Mouse (Mus musculus): ENCODE results near the gene Calcoco1.

The Calcoco1 gene

DNA sequence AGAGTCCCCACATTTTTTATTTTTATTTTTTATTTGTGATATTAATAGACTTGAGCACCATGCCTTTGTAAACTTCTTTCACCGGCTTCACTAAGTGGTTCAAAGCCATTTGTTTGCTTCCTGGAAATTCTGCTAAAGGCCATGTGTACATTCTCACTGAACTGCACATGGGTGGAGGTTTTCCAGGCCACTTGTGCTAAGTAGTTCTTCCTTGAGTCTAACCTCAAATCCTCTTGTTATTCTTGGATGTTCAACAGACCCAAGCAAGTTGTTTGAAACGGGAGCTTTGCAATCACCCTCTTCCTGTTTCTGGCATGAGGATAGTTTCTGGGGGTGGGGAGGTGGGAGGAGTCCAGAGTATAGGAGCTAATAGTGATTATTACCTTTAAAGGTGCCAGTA, 16.5 kb upstream of the Calcoco1 start:
- no peak for DNase-seq (ENCODE audit: low read depth, low spot score)

DNA sequence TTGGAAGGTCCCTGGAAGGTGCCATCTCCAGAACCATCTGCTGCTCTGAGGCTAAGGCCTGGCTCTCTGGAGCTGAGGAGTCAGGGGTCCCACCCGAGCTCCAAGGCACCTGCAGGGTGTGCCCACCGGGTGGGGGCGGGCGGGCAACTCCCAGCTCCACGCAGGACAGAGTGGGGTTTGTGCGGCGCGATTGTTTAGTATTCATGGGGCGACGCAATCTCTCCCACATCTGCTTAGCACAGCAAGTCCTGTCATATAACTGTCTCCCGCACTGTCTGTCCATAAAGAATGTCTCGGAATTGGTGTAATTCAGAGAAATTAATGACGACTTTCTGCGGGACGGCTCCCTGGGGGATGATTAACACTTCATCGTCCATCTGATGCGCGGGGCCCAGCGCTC, 15.1 kb upstream of the Calcoco1 start:
- no peak for DNase-seq (ENCODE audit: low read depth, low spot score)

DNA sequence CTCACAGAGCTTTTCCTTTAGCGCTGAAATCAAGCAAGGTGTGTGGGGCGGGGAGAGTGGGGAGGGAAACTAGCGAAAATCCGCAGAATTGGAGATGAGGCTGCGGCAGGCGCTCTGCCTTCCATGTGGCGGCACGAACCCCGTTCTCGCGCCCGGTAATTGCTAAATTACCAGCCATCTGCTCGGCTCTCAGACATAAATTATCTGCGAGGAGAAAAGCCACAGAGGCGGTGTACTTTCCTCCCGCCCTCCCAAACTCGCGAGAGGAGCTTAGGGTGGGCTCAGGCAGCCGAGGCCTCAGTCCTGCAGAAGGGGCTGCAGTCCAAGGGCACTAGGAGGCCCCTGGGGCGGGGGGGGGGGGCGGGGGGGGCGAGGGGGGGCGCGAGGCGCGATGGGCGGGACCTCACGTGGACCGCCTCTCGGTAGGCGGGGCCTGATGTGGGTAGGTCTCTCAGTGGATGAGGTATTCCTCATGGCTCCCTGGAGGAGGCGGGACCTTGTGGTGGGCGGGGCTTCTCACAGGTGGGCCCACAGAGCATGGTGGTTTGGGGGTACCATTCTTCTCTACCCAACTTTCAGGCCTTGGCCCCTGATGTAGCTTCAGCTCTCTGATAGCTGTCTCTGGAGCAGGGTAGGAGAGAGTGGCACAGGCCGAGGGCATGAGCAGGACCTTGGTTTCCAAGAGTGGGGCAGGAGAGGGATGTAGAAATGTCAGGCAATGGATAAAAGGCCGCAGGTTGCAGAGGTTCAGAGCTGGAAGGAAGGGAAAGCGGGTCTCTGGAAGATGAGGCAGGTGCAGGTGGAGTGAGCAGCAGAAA, 14.4 kb upstream of the Calcoco1 start:
- peak; percentile 35 for DNase-seq (ENCODE audit: low read depth, low spot score)

DNA sequence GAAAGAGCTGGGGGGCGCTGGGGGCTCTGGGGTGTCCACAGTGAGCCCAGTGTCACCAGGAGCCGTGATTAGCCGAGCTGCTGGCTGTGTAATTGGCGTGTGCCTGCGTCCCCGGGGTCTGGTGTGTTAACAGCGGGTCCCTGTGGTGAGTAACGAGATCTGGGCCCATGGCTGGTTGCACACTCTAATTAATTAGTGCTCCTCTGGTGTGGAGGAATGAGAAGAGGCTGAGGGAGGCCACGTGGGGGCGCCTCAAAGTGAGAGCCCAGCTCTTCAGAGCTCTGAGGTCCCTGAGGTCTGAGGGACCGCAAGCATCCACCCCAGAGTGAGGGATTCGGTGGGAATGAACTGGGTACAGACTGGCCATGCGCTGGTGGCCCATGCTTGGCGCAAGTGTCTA, 13.1 kb upstream of the Calcoco1 start:
- peak; percentile 45 for DNase-seq (ENCODE audit: low read depth, low spot score)

DNA sequence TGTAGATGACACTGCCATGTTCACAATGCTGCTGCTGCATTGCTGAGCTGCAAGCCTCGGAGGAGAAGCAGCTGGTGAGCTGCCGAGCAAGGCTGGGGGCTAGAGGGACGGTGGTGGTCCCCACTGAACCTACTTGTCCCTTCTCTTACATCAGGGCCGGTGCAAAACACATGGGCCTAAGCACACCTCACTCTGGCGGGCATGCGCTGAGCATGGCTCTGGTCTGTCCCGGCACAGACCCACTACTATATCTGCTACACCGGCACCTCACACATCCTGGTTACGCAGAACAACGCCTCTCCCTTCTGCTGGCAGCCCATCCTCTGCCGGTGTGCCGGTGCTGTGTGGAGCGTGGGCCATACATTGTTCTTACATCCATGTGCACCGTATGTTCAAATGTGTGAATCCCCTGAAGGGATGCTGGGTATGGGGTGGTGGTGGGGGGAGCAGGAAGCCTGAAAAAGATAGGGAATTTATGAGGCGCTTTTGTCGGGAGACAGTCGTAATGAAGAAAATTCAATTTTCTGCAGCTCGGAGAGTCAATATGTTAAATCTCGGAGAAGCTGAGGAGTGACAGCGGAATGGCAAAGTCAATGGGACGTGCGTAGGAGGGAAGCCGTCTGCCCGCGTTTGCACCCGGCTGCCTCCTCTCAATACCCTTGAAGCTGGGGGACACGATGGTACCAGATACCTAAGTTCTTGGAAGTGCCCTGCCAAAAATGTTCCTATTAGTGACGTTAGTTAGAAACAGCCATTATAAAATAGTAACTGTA, 12.0 kb upstream of the Calcoco1 start:
- no peak for DNase-seq (ENCODE audit: low read depth, low spot score)

DNA sequence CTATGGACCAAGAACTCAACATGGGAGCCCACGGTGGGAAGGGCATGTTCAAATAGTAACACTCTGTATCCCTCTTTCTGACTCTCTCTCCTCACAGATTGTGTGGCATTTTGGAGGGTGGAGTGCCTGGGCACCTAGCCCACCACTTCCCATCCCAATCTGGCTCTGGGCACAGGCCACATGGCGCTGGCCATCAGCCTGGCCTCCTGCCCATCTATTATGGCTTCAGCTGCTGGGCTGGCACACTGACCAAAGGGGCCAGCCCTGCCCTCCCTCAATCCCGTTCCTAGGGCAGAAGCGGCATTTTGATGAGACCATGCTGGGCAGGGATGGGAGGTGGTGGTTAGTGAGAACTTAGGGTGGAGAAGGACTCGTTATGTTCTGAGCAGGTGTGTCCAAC, 11.3 kb upstream of the Calcoco1 start:
- DNase-seq (ENCODE audit: low read depth, low spot score): no peak

DNA sequence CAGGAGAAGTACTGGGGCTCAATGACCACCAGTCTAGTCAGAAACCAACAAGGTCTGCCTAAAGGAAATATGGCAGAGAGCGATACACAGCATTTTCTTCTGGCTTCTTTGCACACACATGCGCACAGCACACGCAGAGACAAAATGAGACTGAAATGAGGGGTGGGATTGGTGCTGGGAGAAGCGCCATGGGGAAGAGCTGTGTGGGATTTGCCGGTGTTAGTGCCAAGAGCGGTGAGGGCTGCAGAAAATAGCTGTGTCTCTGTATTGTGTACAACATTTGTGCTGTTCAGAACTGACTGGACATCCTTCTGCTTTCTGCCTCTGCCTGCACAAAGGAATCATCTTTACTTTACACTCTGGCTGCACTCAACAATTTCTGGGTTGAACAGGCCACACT, 10.4 kb upstream of the Calcoco1 start:
- DNase-seq (ENCODE audit: low read depth, low spot score): no peak

DNA sequence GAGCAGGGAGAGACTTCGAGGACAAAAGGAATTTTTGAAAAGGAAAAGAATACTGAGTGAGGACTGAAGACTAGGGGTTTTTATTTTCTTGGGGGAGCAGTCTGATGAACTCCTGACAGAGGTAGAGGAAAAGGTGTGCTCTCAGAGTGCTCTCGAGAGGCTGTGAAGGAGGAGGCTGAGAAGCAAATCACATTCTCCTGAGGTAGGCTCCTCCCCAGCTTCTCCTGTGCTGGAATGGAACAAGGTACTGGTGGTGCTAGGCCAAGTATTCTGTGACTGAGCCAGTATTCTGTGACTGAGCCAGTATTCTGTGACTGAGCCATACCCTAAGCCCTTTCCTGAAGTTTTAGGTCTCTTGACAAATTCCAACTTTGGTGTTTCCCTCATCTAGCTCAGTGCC, 6.0 kb upstream of the Calcoco1 start:
- DNase-seq (ENCODE audit: low read depth, low spot score): no peak

DNA sequence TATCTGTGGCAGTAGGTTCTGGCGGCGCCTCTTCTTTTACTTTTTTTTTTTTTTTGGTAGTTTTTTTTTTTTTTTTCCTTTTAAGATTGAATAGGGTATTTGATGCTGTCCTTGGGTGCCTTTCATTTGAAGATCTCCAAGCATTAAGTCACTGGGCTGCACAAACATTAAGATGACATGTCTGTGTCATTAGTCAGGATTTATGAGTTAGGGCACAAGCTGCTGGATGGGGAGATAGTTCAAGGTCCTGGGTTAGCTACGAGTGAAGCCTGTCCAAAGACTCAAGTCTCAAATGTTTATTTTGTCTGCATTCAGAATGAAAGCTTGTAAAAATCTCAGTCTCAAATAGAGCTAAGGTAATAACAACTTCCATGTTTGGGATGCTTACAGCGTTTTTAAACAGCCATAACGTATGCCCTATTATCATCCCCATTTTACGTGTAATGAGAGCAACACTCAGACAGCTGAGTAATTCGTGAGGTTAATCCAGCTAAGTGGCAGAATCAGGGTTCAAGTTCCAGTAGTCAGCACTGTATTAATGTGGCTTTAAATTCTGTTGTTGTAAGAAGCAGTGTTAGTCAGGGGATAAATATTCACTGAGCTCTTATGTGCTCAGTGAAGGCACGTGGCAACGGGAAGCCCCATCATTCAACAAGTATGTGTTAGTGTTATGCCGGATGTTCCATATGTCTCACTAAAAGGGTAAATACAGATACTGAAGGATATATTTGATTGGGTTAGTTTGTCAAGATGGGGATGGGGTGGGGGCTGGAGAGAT, 1.6 kb upstream of the Calcoco1 start:
- no peak for DNase-seq (ENCODE audit: low read depth, low spot score)

DNA sequence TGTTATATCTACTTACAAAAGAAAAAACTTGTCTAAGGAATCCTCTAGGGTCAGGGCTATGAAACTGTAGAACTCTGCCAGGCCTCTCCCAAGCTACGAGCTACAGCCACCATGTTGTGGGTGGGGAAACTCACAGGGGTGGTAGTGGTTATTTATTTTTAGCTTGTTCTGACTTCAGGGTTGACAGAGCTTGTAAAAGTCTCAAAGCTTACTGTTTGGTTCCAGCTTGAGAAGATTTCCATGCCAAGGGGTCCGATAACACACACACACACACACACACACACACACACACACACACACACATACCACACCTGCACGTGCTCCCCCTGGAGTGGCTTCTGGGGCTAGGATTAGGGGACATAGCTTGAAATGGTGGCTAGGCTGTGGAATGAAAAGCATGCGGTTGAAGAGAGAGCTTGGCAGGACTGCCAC, 538 bp upstream of the Calcoco1 start:
- no peak for DNase-seq (ENCODE audit: low read depth, low spot score)

DNA sequence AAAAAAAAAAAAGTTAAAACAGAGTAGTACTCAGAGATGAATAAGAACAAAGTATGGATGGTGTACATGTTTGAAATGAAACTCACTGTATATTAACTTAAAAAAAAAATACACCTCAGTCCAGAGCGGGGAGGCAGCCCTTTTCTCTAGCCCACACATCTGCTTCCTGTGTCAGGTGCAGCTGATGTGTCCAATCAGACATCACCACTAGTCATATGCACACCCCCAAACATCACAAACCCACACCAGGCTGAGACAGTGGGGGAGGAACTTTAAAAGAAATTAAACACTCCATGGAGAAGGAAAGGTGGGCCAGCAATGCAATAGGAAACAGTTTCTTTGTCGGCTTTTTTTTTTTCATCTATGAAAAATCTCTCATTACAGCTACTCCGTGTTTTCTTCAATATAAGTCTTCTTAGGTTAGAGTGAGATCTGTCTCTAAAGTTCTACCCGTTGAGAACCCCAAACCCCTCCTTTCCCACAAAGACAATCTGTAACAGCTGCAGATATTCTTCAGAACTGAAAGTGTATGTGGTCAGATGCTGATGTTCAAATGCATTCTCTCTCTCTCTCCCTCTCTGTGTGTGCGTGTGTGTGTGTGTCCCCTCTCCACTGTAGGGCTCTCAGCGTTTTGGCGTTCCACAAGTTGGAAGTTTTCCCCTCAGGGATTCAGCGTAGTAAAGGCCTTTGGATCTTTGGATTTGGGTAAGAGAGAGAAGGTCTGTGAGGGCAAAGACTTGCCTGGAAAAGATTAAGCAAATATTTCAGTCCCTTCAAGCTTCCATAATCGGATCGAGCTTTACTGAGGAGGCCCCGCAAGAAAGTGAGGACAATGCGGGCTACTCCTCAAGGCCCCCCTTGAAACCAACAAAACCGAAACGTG, 721 bp downstream of the Calcoco1 start:
- DNase-seq (ENCODE audit: low read depth, low spot score): no peak

DNA sequence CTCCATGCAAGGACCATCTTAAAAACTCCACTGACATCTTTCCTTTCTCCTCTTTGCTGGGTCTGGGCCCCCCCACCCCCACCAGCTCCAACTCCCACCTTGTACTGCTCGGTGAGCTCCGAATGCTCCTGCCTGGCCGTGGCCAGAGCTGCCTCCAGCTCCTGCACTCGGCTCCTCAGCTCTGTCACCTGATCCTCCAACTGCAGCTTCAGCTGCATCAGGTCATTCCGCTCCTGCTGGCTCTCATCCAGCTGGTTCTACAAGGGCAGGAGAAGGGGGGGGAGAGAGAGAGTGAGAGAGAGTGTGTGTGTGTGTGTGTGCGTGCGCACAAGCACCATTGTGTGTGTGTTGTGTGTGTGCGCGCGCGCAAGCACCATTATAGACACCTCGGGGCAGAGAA, 5.8 kb downstream of the Calcoco1 start:
- no peak for DNase-seq (ENCODE audit: low read depth, low spot score)

DNA sequence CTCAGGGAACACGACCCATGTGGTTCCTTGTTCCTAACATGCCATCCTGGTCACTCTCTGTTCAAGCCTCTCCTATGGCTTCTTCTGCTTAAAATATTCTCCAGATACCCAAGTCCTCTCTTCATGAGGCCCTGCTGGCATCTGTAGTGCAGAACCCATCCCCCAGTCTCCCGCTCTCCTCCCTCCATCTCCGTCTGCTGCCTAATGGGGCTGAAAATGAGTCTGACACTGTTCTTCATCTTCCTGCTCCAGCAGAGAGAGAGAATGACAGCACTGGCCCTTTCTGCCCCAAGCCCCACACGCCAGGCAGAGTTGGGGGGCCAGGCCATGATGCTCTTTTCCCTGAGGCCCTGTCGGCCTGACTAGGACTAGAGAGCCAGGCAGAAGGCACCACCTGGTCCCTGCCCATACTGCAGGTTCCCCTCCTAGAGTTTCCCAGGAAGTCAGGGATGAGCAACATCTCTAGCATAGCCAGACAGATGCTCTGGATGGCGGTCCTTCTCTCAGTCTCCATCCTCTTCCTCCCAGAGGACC, 14.2 kb downstream of the Calcoco1 start:
- DNase-seq (ENCODE audit: low read depth, low spot score): no peak

DNA sequence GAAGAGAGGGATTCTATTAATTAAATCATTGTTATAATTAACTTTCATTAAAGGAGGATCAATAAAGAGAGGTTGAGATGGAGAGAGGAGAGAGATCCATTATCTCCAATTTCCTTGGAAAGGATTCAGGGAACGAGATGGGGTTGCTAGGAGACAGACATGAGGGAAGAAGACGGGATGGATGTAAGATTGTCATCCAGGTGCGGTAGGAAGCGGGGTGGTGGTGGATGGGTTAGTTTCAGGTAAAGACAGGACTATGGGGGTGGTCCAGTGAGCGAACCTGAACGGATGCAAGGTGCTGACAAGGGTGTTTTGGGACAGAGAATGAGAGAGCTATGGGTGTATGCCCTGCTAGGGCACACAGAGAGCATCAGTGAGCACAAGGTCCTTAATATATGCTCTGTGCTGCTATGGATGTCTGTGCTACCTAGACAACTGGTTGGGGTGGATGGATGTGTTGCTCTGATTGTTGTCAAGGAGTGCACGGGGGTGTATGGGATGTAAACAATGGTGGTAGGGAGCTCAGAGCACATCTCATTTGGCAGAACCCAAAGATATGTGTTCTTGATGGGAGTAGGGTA, 16.0 kb downstream of the Calcoco1 start:
- no peak for DNase-seq (ENCODE audit: low read depth, low spot score)

DNA sequence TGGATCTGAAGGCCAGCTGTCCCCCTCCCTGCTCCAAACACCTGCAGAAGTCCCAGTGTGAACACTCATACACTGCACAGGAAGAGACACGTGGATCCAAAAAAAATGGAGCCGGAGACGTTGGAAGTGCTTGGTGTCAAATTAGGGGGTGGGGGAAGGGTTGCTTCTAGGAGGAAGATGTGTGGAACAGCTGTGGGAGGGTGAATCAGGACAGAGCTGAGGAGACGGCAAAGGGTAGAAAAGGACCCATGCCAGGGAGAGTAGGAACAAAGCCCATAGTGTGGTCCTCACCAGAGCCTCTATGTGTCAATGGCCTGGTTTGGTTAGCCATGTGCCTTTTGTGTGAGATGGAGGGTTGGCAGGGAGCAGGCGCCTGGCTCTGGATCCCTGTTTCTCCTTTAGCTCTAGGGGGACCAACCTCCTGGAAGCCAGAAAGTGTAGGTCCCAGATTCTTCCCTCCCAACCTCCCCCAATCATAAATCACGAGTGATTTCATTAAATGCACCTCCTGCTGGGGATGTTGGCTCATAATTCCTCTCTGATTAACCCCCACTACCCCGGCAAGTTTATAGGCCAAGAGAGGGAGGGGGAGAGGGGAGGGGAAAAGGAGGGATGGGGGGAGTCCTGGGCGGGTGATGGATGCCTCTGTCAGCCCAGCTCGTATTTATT, 16.6 kb downstream of the Calcoco1 start:
- DNase-seq (ENCODE audit: low read depth, low spot score): no peak

DNA sequence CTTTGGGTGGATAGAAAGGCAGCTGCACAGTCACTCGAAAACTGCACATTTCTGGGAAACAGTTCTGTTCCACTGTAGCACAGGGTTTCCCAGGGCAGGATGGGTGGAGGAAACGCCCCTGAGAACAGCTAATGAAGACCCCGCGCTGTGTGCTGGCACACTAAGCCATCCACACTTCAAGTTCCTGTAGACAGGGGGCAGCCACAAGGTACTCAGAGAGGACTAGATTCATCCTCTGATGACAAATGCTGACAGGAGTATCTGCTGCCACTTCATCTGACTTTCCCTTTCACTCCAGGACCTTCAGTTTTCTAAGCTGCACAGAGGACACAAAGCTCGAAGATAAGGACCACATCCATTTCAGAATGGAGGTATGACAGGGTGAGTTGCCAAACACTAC, 17.2 kb downstream of the Calcoco1 start:
- DNase-seq (ENCODE audit: low read depth, low spot score): no peak

DNA sequence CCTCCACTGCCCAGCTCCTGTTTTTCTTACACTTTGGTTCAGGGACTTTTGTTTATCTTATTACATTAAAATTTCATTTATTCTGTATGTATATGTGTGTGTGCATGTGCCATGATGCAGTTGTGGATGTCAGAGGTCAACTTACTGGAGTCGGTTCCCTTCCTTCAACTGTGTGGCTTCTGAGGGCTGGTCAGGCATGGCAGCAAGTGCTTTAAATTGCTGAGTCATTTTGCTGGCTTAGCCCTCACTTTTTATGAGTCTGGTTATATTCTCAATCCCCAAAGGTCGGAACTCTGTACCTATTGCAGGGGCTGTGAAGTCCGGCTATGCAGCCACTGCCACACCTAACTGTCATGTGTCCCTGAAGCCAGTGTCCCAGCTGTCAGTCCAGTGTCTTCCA, 19.0 kb downstream of the Calcoco1 start:
- no peak for DNase-seq (ENCODE audit: low read depth, low spot score)

DNA sequence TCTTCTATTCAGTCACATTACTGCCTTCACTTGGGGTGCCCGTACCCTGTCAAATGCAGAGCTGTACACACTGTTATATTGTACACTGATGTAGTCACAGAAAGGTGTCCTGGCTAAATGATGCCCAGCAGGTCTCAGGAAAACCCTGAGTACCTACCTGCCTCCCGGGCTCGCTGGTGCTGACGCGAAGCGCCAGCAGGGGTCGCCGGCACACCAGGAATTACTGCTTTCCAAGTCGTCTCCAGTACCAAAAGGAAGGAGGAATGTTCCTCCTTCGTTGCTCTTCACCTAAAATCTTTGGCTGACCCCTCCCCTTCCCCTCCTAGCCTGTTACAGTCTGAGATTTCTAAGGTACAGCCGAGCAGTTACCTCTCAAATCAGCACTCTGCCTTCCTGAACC, 23.8 kb downstream of the Calcoco1 start:
- peak; percentile 71 for DNase-seq (ENCODE audit: low read depth, low spot score)

DNA sequence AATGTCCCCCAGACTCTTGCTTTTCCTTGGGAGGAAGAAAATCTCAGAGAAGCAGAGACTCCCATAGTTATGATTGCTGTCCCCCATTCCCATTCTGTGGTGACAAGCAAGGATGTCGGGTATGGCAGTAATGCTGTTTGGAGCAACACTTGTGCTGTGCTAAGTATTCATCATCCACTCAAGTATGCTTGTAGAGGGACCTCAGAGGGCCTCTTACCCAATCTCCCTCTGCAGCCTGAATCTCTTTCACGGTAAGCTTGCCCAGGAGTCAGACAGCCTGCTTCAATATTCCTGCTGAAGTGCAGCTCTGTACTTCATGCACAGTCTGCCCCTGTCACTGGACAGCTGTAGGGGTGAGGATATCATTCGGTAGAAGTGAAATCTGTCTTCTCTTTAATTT, 25.1 kb downstream of the Calcoco1 start:
- no peak for DNase-seq (ENCODE audit: low read depth, low spot score)

DNA sequence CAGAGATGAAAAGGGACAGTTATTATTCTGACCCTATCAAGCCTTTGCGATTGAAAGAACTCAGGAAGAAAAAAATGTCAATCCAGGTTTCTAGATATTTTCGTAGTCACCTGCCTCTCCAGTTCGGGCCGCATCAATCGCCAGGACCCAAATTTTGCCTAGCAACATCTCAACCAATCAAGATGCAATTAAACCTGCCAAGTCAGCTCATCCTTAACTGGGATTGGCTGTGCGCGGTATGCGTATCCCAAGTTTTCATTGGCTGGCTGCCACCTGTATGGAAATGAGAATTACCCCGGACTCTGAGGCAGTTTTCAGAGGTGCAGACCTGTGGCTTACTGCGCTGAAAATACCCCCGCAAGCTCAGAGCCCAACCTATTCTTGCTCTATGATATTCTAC, 28.4 kb downstream of the Calcoco1 start:
- DNase-seq (ENCODE audit: low read depth, low spot score): peak; percentile 94

Data from ES-CJ7 (cell line).